Mouse (Mus musculus) olfactory bulb, adult 2 months (tissue): ENCODE measurements at regions not wholly inside any gene's neighbourhood (a gene's known extent, or its start where the extent isn't known, plus 50 kb on each side); places are given as distances from the start of the nearest gene placed in this dataset.

ENCODE experiments used
- H3K27ac ChIP-seq: fragments of 200-500 bp; 2 replicates; pipeline ENCODE4 v1.5.1; 2012; ENCODE audit warnings: low read depth, low read length; ENCODE audit not compliant: insufficient read depth
- H3K4me1 ChIP-seq: fragments of 200-500 bp; 2 replicates; pipeline ENCODE4 v1.6.1; 2012; ENCODE audit warnings: low read length; ENCODE audit not compliant: control insufficient read depth, insufficient read depth
- H3K4me3 ChIP-seq: fragments of 200-500 bp; 2 replicates; pipeline ENCODE4 v1.5.1; 2012; ENCODE audit warnings: mild to moderate bottlenecking, low read depth, low read length, moderate library complexity; ENCODE audit not compliant: insufficient read depth
- CTCF ChIP-seq: fragments of 200-500 bp; IDR thresholded peaks from 2 replicates; pipeline ENCODE4 v1.5.1; 2012; ENCODE audit warnings: low read depth, mild to moderate bottlenecking, low read length, moderate library complexity; ENCODE audit not compliant: insufficient read depth
- POLR2A ChIP-seq: fragments of 200-500 bp; IDR thresholded peaks from 2 replicates; pipeline ENCODE4 v1.6.1; 2012; ENCODE audit warnings: mild to moderate bottlenecking, low read depth, low read length, moderate library complexity; ENCODE audit not compliant: insufficient read depth
- WGBS: fragments of 180-500 bp; shearing (Covaris S2); methylation state at CpG from one replicate; pipeline ENCODE4 v1.1.7; 2018; 5-methylcytosine and 5-hydroxymethylcytosine counted together

DNA sequence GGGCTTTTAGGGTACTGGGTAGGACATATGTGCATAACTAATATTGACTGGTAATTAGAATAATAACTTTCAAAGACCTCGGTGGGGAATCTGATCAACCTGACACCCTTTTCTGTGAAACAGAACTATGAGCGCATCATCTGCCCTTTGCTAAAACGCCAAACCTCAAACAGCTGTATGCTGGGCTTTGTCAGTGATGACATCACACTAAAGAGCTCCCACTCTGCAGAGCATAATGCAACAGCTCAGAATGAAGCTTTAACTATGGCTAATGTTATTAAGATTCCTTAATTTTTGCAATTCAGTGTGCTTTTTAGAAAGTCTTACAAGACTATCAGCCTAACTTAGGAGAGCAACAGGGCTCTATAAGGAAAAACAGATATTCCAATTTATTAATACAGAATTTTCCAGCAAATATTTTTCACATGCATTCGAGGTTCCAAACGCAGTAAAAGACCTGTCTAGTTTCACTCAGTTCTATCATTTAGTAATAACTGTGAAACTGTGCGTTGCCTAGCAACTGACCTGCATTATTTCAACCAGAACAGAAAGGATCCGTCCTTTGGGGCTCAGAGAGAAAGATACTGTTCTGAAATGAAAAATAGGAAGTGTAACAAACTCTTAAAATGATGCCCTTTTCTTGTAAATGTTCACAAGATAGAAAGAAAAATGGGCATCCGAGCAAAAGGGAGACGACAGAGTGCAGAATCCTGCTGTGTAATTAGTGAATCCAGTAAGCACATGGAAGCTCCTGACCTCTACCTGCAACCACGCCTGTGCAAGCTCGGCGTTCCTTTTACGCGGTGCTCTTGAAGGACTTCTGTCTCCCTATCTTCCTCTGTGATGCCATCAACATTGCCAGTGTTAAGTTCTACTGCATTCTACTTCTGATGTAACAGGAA is 242.6 kb upstream of the Ank start:
- no peaks in the 10 kb centered on the region for H3K4me1 ChIP-seq
- no peak overlapping the region for H3K27ac ChIP-seq
- H3K4me3 ChIP-seq: no peak overlapping the region
- WGBS: 69% methylated on average over 14 of the region's 14 CpGs
- TF ChIP-seq POLR2A (no peak), CTCF (no peak)

DNA sequence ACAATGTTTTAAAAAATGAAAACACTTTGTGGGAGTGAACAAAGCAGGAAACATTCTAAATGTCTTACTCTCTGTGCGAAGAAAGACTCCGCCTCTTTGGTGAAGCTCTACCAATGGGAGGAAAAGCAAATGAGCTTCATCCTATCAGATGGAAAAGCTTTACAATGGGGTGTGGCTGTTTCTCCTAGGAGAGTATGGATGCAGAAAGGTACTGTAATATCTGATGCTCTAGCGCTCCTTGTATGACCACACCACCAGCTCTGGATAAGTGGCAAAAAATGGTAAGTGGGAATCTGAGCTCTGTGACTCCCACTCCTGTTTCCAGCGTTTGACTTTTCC is 242.0 kb upstream of the Ank start:
- TF ChIP-seq CTCF (no peak), POLR2A (no peak)
- WGBS: 89% methylated on average over 4 of the region's 4 CpGs
- no peak overlapping the region for H3K27ac ChIP-seq
- H3K4me3 ChIP-seq: no peak overlapping the region
- no peaks in the 10 kb centered on the region for H3K4me1 ChIP-seq

DNA sequence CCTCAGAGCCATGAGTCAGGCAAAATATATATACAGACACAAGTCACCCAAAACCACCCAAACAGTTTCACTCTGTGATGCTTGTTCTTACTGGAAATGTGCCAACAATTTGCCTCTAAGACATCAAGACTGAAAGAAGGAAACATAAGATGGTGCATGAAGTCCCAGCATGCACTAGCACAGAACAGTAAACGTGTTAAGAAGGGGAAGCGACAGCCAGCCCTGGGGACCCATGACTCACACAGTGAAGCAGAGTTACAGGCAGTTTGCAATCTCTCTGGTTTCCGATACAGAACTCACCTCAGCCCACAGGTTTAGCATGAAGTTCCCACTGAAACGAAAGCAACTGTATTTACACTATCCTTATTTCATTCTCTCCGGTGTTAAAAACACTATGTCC is 233.7 kb upstream of the Ank start:
- Histone ChIP-seq H3K27ac (no peak overlapping the region), H3K4me3 (no peak overlapping the region), H3K4me1 (no peaks in the 10 kb centered on the region)
- TF ChIP-seq CTCF (no peak), POLR2A (no peak)
- WGBS: 71% methylated on average over 5 of the region's 5 CpGs

DNA sequence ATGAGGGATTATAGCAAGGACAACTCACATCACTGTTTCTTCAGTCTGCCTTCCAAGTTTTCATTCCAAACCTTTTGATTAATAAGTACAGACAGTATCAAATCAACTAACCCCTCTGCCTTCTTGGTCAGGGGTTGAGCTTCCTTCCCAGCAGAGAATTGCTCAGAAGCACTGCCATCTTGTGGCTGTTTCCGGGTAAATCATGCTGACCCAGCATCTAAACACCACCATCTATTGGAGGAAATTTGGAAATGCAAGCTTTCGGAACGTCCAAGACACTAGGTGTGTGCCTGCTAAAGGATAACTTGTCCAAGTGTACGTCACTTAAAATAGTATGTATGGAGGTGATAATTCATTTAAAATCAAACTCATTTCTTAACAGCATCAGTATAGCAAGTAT is 231.7 kb upstream of the Ank start:
- 10% methylated on average over 4 of the region's 4 CpGs for WGBS
- no peak overlapping the region for H3K27ac ChIP-seq
- H3K4me1 ChIP-seq: no peaks in the 10 kb centered on the region
- TF ChIP-seq CTCF (0 out of 2 replicates have a peak, but pooled peaks have one; percentile 19), POLR2A (no peak)
- H3K4me3 ChIP-seq: no peak overlapping the region

DNA sequence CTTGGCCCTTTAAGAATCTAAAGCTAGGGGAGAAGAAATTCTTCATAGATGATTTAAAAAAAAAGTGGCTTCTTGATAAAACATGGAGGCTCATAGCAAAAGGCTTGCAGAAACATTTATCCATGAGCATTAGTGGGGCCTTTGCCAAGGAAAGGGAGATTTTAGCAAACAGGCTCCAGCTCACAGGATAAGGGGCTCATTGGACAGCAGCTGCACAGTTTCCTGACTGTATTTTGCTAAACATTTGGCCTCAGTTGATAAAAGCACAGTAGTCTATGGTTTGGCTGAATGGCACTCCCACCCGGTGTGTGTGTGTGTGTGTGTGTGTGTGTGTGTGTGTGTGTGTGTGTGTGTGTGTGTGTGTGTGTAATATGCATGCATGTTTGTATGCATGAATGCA is 228.2 kb upstream of the Ank start:
- H3K4me3 ChIP-seq: no peak overlapping the region
- WGBS: 40% methylated on average over 1 of the region's 1 CpGs
- TF ChIP-seq POLR2A (no peak), CTCF (no peak)
- no peaks in the 10 kb centered on the region for H3K4me1 ChIP-seq
- no peak overlapping the region for H3K27ac ChIP-seq

DNA sequence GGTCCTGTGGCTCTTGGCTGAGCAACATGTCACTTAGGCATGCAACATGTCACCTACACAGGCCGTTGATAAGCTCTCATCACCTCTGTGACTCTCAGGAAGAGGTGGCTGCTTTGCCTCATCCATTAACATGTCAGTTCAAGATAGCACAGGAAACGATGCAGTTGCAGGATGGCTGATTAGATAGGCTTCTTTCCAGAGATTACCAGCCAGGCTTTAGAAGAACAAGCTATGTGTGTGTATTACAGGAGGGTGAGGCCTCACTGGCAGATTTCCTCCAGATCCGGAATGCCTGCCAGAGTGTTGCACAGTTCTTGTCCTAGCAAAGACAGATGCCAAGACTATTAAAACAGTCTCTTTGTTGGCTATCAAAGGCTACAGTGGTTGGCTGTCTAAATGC is 220.2 kb upstream of the Ank start:
- H3K27ac ChIP-seq: no peak overlapping the region
- no peak overlapping the region for H3K4me3 ChIP-seq
- no peaks in the 10 kb centered on the region for H3K4me1 ChIP-seq
- TF ChIP-seq CTCF (no peak), POLR2A (no peak)
- WGBS: 42% methylated on average over 3 of the region's 3 CpGs

DNA sequence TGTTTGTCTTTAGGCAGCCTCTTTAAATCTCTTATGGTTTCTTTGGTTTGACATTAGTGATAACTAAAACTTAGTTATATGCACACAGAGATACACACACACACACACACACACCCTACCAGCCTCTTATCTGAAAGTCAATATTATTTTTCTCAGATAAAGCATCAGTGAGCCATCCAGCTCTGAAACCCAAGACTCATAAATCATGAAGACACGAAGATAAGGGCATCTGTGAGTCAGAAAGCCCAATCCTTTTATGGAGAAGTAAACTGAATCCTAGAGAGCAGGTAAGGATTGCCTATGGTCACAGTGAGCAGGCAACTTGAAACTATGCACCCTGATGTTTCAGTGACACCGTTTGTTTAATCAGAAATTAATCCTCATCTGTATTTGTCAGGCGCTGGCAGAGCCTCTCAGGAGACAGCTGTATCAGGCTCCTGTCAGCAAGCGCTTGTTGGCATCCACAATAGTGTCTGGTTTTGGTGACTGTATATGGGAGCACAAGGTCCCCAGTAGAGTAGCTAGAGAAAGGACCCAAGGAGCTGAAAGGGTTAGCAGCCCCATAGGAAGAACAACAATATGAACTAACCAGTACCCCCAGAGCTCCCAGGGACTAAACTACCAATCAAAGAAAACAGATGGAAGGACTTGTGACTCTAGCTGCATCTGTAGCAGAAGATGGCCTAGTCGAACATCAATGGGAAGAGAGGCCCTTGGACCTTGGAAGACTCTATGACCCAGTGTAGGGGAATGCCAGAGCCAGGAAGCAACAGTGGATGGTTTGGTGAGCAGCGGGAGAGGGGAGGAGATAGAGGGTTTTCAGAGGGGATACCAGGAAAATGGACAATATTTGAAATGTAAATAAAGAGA is 207.3 kb upstream of the Ank start:
- H3K4me3 ChIP-seq: no peak overlapping the region
- no peak overlapping the region for H3K27ac ChIP-seq
- no peaks in the 10 kb centered on the region for H3K4me1 ChIP-seq
- no peak for TF ChIP-seq CTCF
- no peak for TF ChIP-seq POLR2A
- 89% methylated on average over 6 of the region's 6 CpGs for WGBS

DNA sequence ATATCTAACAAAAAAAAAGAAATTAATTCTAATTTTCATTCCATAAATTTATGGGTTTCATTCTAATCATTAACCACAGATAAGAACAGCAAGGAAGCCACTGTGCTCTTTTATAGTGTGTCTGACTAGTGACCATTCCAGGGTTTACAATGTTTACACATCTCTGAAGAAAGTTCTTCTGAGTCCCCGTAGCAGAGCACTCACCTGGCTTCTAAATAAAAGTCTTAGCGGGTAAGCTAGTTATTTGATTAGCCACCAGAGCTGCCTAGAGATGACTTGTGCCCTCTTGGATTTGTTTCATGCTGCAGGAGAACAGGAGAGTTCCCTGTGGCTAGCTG is 206.7 kb upstream of the Ank start:
- Histone ChIP-seq H3K4me1 (no peaks in the 10 kb centered on the region), H3K4me3 (no peak overlapping the region), H3K27ac (no peak overlapping the region)
- TF ChIP-seq CTCF (no peak), POLR2A (no peak)
- 94% methylated on average over 2 of the region's 2 CpGs for WGBS

DNA sequence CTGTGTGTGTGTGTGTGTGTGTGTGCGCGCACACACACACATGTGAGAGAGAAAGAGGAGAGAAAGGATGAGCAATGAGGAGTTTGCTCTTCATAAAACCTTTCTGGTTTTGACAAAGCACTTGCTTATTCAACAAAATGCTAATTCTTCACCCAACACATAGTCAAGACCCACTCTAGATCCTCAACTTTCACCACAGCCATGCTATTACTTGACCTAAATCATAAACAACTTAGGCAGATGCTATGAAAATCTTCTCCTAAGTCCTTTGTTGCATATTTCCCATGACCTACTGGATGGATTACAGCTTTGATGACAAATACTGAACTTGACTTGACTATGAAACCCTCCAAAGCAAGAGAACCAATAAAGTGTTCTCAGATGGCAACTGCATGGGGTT is 196.3 kb upstream of the Ank start:
- TF ChIP-seq POLR2A: no peak
- TF ChIP-seq CTCF: no peak
- Histone ChIP-seq H3K4me1 (no peaks in the 10 kb centered on the region), H3K4me3 (no peak overlapping the region), H3K27ac (no peak overlapping the region)
- 96% methylated on average over 2 of the region's 2 CpGs for WGBS
